Mouse (Mus musculus): ENCODE data around the gene Crhr2.

GRCm38 (mm10) chr6:55133425-55133824 lies 609 bp upstream of the Crhr2 start:
- TF ChIP-seq POLR2A (IDR thresholded peaks at IDR 0.05; ENCODE audit: borderline replicate concordance, control insufficient read depth, low read depth, low read length) (no peak), CTCF (IDR thresholded peaks at IDR 0.05; ENCODE audit: control insufficient read depth, insufficient read depth, low read length) (no peak)
